Mouse (Mus musculus): Measurements from ENCODE around the gene Elmo2. TPM values are rescaled to one million over a fixed set of nuclear protein-coding genes. Genes with fewer than 3 reads are reported as not detected.
A peak's percentile ranks its signal among the peaks of the same experiment; 100 is the strongest.

Elmo2 gene
- polyA plus RNA-seq, 1 experiment from 2014 or later = 89.1 TPM

DNA sequence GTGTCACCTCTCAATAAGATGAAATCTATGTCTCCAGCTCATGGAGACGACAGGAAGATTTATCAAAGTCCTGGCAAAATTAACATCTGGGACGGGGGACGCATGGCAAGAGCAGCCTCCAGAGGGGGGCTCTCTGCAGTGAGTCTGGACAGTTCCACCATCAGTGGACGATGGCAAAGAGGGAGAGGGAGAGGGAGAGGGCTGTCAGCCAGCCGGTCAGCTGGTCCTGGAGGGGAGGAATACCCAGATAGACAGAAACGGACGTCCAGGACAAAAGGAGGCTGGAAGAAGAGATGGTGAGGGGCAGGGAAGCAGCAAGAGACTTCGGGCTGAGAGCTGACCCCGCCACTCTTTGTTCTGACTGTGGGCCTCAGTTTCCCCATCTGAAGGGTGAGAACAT lies 73.5 kb downstream of the Elmo2 start:
- H3K9ac ChIP-seq (replicated peaks) = no peak overlapping the region
- no peaks in the 10 kb centered on the region for H3K9me3 ChIP-seq (replicated peaks)
- H3K4me3 ChIP-seq (replicated peaks) = no peak overlapping the region
- no peak overlapping the region for H3K27ac ChIP-seq (replicated peaks)
- peaks cover 50% of the 10 kb centered on the region for H3K27me3 ChIP-seq (replicated peaks)
- H3K4me1 ChIP-seq = peaks cover 21% of the 10 kb centered on the region
- 49% methylated on average over 9 of the region's 9 CpGs for WGBS
- H3K4me2 ChIP-seq = no peak overlapping the region
- no peaks in the 10 kb centered on the region for H3K36me3 ChIP-seq
- no peak for ATAC-seq (ENCODE audit: low FRiP score)

DNA sequence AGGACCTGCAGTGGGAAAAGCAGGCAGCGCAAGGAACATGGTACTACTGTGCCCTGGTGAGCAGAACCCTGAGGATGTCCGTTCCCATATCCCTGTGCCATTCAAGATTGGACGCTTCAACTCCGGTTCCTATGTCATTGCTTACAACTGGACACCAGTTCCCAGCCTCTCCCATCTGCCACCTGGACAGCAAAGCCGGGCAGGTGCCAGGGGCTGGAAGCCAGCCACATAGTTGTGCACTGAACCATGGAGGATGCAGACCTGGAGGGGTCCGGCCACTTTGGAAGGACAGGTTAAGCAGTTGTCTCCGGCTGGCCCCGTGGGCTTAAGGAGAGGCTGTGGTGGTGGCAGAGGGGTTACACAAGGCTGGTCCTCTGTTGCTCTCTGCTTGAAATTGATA lies 73.9 kb downstream of the Elmo2 start:
- WGBS = 86% methylated on average over 8 of the region's 8 CpGs
- no peak overlapping the region for H3K27ac ChIP-seq (replicated peaks)
- no peak overlapping the region for H3K9ac ChIP-seq (replicated peaks)
- H3K4me3 ChIP-seq (replicated peaks) = no peak overlapping the region
- H3K36me3 ChIP-seq = no peaks in the 10 kb centered on the region
- H3K27me3 ChIP-seq (replicated peaks) = peaks cover 51% of the 10 kb centered on the region
- peaks cover 18% of the 10 kb centered on the region for H3K4me1 ChIP-seq
- no peak overlapping the region for H3K4me2 ChIP-seq
- ATAC-seq (ENCODE audit: low FRiP score) = no peak
- H3K9me3 ChIP-seq (replicated peaks) = no peaks in the 10 kb centered on the region

DNA sequence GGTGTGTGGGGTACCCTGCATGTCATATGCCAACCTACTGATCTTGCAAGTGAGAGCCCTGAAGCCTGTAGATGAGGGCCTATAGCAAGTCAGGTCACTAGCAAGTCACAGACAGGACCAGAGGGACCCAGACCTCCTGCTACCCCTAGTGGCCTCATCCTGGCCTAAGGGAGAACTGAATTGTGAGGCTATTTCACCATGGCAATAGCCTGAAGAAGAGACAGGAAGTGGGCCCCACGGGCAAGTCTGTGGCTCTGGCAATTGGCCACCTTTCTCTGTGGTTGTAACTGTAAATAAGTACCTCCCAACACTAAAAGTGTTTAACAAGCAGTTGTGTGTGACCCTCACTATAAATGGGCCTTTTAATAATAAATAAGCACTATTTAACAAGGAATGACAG lies 75.4 kb downstream of the Elmo2 start:
- 22% methylated on average over 1 of the region's 1 CpGs for WGBS
- ATAC-seq (ENCODE audit: low FRiP score) = no peak
- Histone ChIP-seq H3K36me3 (no peaks in the 10 kb centered on the region), H3K9me3 (replicated peaks) (no peaks in the 10 kb centered on the region), H3K4me3 (replicated peaks) (no peak overlapping the region), H3K9ac (replicated peaks) (no peak overlapping the region), H3K4me1 (peaks cover 13% of the 10 kb centered on the region), H3K27ac (replicated peaks) (no peak overlapping the region), H3K4me2 (no peak overlapping the region), H3K27me3 (replicated peaks) (peaks cover 49% of the 10 kb centered on the region)

DNA sequence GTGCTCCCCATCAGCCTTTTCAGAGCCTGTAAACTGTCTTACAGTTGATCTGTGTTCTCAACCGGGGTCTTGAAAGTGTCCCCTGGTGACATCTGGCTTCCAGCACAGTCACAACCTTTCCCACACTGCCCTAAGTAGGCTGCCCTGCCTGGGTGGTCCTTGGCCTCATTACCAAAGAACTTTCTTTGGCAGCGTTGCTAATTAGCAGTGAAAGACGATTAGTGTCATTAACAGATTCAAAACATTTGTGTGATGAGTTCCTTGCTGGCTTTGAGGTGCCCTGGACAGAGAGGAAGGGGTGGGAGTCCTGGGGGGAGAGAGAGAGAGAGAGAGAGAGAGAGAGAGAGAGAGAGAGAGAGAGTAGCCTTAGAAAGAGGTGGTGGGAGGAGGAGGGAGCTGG lies 77.3 kb downstream of the Elmo2 start:
- ATAC-seq (ENCODE audit: low FRiP score) = no peak
- H3K27me3 ChIP-seq (replicated peaks) = peaks cover 42% of the 10 kb centered on the region

DNA sequence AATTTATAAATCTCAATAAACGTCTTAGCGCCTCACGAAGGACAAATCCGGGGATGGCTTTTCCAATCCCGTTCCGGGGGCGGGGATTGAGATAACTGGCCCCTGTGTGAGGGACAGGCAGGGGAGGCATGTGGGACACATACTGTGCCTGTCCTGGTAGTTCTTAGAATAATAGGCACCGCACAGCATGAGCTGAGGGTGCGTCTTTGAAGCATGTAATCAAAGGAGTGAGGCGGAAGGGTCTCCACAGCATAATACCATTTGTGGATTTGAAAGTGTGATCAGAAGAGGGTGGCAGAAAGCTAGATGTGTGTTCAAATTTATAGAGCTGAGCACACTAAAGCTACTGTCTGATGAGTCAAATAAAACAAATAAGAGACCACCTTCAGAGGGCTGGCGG lies 79.9 kb downstream of the Elmo2 start:
- Histone ChIP-seq H3K36me3 (no peaks in the 10 kb centered on the region), H3K9ac (replicated peaks) (no peak overlapping the region), H3K4me3 (replicated peaks) (no peak overlapping the region), H3K27me3 (replicated peaks) (peaks cover 30% of the 10 kb centered on the region), H3K4me1 (peaks cover 16% of the 10 kb centered on the region), H3K27ac (replicated peaks) (no peak overlapping the region), H3K4me2 (no peak overlapping the region), H3K9me3 (replicated peaks) (no peaks in the 10 kb centered on the region)
- 16% methylated on average over 11 of the region's 11 CpGs for WGBS
- ATAC-seq (ENCODE audit: low FRiP score) = no peak

More for the DNA sequence above, 77.3 kb downstream of the Elmo2 start:
- no peaks in the 10 kb centered on the region for H3K9me3 ChIP-seq (replicated peaks)
- 6% methylated on average over 3 of the region's 3 CpGs for WGBS
- no peak overlapping the region for H3K27ac ChIP-seq (replicated peaks)
- H3K4me3 ChIP-seq (replicated peaks) = no peak overlapping the region
- H3K9ac ChIP-seq (replicated peaks) = no peak overlapping the region
- H3K4me1 ChIP-seq = peaks cover 5% of the 10 kb centered on the region
- no peaks in the 10 kb centered on the region for H3K36me3 ChIP-seq
- no peak overlapping the region for H3K4me2 ChIP-seq

DNA sequence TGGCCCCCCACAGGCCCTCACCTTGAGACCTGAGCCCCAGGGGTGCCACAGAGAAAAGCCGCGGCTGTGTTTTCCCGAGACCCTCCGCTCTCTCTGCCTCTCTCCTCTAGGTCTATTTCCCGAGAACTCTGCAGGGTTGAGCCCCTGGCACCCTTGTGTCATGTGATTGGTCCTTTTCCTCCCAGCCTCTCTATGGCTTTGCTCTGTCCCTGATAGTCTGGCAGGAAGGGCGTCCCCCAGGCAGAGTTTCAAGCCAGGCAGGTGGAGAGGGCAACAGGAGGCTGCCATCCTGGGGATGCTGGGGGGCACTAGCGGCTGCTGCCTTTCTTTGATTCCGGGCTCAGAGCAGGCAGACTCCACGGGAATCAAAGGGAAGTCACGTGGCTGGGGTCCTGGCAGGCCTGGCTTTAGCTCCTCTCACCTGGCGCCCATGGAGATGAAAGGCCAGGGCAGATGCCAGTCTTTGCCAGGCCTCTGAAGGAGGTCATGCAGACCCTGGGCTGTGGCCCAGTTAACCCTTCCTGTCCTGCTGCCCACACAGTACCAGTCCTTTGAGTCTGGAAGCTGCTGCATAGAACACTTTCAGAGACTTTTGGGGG lies 83.1 kb downstream of the Elmo2 start:
- peak overlapping the region; percentile 26; the same call in 1 of the 2 replicates for H3K9ac ChIP-seq (replicated peaks)
- peak; percentile 29; the same call in 1 of the 2 replicates for ATAC-seq (ENCODE audit: low FRiP score)
- H3K27me3 ChIP-seq (replicated peaks) = peaks cover 57% of the 10 kb centered on the region
- H3K36me3 ChIP-seq = no peaks in the 10 kb centered on the region
- under 1% methylated on average over 11 of the region's 11 CpGs for WGBS
- H3K9me3 ChIP-seq (replicated peaks) = no peaks in the 10 kb centered on the region
- H3K27ac ChIP-seq (replicated peaks) = peak overlapping the region; percentile 4; the same call in 1 of the 2 replicates
- peak overlapping the region; percentile 35 for H3K4me2 ChIP-seq
- peaks cover 21% of the 10 kb centered on the region for H3K4me1 ChIP-seq
- no peak overlapping the region for H3K4me3 ChIP-seq (replicated peaks)

DNA sequence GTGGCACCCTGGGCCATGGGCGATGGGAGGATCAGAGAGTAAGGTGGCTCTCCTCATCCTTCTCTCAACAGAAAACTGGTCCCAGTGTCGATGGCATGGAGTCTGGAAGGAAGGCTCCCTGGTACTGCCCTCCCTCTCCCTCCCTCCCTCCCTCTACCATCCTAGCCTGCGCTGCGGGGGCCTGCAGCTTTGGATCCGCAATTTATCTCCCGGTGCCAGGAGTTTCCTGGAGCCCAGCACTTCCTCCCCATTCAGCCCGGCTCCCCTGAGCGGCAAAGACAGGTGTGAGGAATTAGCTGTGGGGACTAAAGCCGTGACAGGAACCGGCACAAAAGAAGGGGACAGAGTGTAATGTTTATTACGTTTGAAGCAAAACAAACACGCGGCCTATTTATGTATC lies 83.7 kb downstream of the Elmo2 start:
- H3K4me2 ChIP-seq = peak overlapping the region; percentile 35
- H3K27me3 ChIP-seq (replicated peaks) = peaks cover 62% of the 10 kb centered on the region
- WGBS = 3% methylated on average over 13 of the region's 13 CpGs
- H3K4me1 ChIP-seq = peaks cover 21% of the 10 kb centered on the region
- H3K9ac ChIP-seq (replicated peaks) = no peak overlapping the region
- no peak overlapping the region for H3K4me3 ChIP-seq (replicated peaks)
- no peak for ATAC-seq (ENCODE audit: low FRiP score)
- no peaks in the 10 kb centered on the region for H3K36me3 ChIP-seq
- H3K9me3 ChIP-seq (replicated peaks) = no peaks in the 10 kb centered on the region
- no peak overlapping the region for H3K27ac ChIP-seq (replicated peaks)

DNA sequence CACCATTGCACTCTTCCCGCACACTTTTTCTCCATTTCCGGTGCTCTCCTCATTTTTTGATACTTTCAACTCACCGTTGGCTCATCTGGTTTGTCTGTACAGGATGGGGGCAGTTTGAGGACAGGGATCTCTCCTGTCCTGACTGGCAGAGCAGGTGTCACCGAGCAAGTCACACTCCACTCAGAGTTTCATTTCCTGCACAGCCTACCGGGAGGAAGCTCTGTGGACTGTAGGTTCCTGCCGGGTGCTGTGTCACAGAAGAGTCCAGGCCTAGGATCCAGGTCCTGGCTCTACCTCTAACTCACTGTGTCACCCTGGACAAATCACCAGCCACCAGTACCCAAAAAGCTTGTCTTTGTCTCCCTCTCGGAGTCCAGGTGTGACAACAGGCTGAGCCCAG lies 84.5 kb downstream of the Elmo2 start:
- Histone ChIP-seq H3K9me3 (replicated peaks) (no peaks in the 10 kb centered on the region), H3K4me3 (replicated peaks) (no peak overlapping the region), H3K36me3 (no peaks in the 10 kb centered on the region), H3K27ac (replicated peaks) (no peak overlapping the region), H3K27me3 (replicated peaks) (peaks cover 61% of the 10 kb centered on the region), H3K9ac (replicated peaks) (no peak overlapping the region), H3K4me1 (peaks cover 21% of the 10 kb centered on the region), H3K4me2 (no peak overlapping the region)
- 63% methylated on average over 7 of the region's 7 CpGs for WGBS
- no peak for ATAC-seq (ENCODE audit: low FRiP score)

DNA sequence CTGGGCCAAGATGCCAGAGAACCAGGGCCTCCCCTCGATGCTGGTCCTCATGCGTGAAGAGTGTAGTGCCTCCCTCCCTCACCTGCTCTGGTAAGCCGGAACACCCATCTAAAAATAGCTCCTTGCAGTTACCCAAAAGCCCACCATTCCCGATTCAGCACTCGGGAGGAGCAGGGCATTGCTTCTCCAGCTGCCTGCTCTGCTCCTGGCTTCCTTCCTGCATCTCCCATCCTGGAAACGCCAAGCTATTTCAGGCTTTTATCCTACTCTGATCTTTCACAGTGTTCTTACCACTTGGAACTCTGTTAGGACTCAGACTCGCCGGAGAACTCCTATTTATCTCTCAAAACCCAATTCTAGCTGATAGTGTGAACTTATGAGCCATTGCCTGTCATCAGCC lies 85.9 kb downstream of the Elmo2 start:
- H3K4me3 ChIP-seq (replicated peaks) = no peak overlapping the region
- ATAC-seq (ENCODE audit: low FRiP score) = no peak
- H3K9ac ChIP-seq (replicated peaks) = no peak overlapping the region
- H3K4me1 ChIP-seq = peaks cover 24% of the 10 kb centered on the region
- no peaks in the 10 kb centered on the region for H3K9me3 ChIP-seq (replicated peaks)
- WGBS = 45% methylated on average over 8 of the region's 8 CpGs
- peaks cover 67% of the 10 kb centered on the region for H3K27me3 ChIP-seq (replicated peaks)
- H3K27ac ChIP-seq (replicated peaks) = no peak overlapping the region
- no peaks in the 10 kb centered on the region for H3K36me3 ChIP-seq
- H3K4me2 ChIP-seq = no peak overlapping the region

DNA sequence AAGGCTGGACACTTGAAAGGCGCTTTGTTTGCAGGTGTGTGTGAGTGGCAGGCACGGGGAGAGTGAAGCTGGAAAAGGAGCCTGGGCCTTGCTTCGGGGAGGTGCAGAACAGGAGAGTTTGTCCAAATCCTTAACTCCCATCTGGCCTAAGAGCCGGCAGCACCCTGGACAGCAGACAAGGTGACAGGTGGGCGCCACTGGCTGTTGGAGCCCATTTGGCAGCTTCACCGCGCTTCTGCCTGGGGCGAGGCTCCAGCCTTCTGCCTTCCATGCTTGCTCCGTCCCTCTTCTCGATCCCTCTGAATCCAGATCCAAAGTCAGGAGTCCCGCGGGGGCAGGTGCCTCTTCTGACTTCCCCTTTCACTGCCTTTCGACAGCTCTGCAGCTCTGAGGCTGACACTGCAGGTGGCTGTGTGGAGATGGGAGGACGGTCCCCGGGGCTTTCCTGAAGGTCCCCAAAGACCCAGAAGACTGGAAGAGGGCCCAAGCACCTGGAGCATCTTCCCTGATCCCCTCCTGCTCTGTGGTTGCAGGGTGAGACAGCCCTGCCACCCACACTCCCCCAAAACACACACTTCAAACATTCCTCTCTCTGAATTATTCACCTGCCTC lies 86.6 kb downstream of the Elmo2 start:
- Histone ChIP-seq H3K9ac (replicated peaks) (no peak overlapping the region), H3K27ac (replicated peaks) (no peak overlapping the region), H3K4me3 (replicated peaks) (no peak overlapping the region), H3K27me3 (replicated peaks) (peaks cover 70% of the 10 kb centered on the region), H3K9me3 (replicated peaks) (no peaks in the 10 kb centered on the region), H3K4me1 (peaks cover 31% of the 10 kb centered on the region), H3K36me3 (no peaks in the 10 kb centered on the region), H3K4me2 (no peak overlapping the region)
- WGBS = 18% methylated on average over 15 of the region's 15 CpGs
- ATAC-seq (ENCODE audit: low FRiP score) = no peak

DNA sequence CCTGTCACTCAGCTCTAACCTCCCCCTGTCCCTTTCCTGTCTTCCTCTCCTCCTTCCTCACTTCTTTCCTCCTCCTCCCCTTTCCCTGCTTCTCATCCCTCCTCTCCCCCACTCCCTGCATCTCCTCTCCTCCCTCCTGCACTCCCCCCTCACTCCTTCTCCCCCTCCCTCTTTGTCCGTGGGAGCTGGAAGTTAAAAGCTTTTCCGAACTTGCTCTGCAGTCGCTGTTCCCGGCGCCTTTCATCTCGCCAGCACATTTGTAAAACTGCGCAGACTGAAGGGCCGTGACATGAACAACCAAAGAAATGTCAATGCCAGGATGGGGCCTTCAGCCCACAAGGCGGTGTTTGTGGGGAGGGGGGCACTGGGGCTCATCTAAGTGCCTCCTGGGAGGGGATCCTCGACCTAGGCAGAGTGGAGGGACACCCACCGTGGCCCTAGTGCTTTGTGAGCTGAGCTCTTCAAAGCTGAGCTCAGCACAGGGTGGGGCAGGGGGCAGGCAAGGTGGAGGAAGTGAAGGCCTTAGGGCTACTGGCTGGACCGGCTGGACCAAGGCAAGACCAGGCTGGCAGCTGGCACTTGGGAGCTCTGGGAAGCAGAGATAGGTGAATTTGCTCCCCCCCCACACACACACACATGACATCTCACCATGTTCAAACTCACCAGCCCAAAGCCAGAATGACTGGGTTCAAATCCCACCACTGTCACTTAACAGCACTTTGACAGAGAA lies 87.7 kb downstream of the Elmo2 start:
- Histone ChIP-seq H3K9me3 (replicated peaks) (no peaks in the 10 kb centered on the region), H3K9ac (replicated peaks) (no peak overlapping the region), H3K4me3 (replicated peaks) (no peak overlapping the region), H3K36me3 (no peaks in the 10 kb centered on the region), H3K27me3 (replicated peaks) (peaks cover 69% of the 10 kb centered on the region), H3K27ac (replicated peaks) (no peak overlapping the region), H3K4me2 (no peak overlapping the region), H3K4me1 (peaks cover 37% of the 10 kb centered on the region)
- 5% methylated on average over 12 of the region's 12 CpGs for WGBS
- no peak for ATAC-seq (ENCODE audit: low FRiP score)
